Mouse (Mus musculus): Measurements from ENCODE around the gene Gm9821. TPM values are rescaled to one million over a fixed set of nuclear protein-coding genes. Genes with fewer than 3 reads are reported as not detected.

Gm9821 gene
- total RNA-seq, 2 experiments from 2014 or later, result not detected

DNA sequence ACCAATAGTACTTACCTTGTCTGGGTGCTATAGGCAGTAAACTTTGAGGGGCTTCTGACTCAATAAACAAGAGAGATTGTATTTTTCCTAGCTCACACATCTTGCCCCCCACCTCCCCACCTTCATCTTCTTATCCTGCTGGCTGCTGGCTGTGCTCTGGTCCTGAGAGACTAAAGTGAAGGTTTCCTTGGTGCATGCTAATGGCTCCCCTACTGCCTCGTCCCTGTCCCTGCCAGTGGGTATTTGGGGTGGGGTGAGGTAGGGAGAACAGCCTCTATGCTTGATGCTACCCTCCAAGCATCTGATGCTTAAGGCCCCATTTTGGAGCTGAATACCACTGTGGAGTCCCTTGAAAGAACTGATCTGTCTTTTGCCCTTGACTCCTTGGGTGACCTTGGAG, 20.8 kb upstream of the Gm9821 start:
- DNase-seq (ENCODE audit: extremely low spot score in 1 of 2, low spot score in 1 of 2), result no peak

DNA sequence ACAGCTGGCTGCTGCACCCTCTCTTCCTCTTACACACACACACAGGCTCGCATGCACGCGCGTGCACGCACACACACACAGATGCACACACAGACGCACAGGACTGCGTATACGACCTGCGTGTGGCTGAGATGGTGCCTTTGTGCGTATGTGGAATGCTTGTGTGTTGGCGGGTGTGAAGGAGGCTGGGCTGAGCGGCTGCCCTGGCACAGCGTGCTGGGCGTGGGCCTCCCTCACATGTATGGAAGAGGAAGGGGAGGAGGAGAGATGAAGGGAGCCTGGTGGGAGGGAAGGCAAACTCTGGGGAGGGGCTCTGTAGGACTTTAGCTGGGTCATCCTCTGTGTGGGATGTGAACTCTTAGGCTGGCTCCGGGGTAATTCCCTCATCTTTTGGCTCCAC, 20.1 kb upstream of the Gm9821 start:
- no peak for DNase-seq (ENCODE audit: extremely low spot score in 1 of 2, low spot score in 1 of 2)

- DNase-seq (ENCODE audit: extremely low spot score in 1 of 2, low spot score in 1 of 2), result no peak
Measured at GRCm38 (mm10) chr2:91926949-91927348, 18.6 kb upstream of the Gm9821 start, which contains the start of gene Chrm4. TSS of gene Chrm4 (plus strand) at chr2:91927249.

GRCm38 (mm10) chr2:91927826-91928533, 17.5 kb upstream of the Gm9821 start:
- peak; percentile 74 to 91 for DNase-seq (ENCODE audit: extremely low spot score in 1 of 2, low spot score in 1 of 2)

DNA sequence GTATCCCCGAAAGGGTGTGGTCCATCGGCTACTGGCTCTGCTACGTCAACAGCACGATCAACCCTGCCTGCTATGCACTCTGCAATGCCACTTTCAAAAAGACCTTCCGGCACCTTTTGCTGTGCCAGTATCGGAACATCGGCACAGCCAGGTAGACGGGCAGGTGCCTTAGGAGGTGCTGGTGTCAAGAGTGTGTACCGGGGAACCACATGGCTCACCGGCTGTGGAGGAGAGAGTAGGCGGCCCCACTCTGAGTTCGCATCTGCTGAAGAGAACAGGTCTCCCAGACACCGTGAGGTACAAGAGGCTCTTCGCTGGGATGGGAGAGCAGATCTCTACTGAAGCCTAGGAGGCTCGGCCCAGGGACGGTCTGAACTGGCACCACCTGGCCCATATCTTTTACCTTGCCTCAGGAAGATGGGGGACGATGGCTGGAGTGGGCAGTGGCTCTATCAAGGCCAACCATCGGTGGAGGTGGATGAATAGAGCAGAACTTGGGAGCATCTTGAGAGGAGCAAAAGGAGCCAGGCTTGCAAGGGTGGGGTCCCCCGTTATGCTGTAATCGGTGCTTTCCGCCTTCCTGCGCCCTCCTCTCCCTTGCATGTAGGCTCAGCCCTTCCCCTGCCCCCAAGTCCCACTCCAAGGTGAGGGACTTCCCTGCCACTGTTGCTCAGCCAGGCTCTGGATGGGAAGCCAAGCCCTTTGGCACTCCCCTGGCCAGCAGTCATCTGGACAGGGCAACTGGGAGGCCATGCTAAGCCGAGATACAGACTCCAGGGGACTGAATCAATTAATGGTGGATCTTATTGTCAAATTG, 16.8 kb upstream of the Gm9821 start:
- no peak for DNase-seq (ENCODE audit: extremely low spot score in 1 of 2, low spot score in 1 of 2)

DNA sequence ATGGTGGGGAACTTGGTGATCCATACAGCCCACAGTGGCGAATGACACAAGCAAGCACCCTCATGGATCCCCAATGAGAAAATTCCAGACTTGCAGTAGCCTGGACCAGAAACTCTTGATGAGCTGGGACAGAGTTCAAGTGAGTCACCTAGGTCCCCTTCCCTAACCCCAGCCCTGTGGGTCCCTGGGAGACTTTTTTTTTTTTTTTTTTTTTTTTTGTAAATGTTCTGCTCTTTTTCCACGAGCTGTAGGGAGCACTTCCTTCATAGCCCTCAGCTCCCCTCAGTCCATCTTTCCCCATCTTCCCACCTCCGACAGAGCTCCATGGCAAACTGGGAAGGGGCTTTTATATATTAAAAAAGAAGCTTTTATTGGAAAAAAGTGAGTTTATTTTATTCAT, 16.0 kb upstream of the Gm9821 start:
- no peak for DNase-seq (ENCODE audit: extremely low spot score in 1 of 2, low spot score in 1 of 2)

DNA sequence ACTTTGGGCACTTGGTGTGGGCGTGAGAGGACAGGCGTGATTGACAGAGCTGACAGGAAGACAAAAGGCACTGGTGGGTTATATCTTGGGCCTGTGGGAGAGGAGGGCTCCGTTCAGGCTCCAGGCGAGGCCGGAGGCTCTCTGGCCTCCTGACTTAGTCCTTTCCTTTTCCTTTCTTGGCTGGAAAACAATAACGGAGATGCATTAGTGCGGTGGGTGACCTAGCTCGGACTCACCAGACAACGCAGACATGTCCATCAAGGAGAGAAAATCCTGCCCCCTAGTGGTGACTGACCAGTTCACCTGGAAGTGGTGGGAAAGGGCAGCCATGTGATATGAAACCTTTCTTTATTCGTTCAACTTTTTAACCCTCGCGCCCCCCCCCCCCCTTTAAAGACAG, 15.6 kb upstream of the Gm9821 start:
- no peak for DNase-seq (ENCODE audit: extremely low spot score in 1 of 2, low spot score in 1 of 2)

DNA sequence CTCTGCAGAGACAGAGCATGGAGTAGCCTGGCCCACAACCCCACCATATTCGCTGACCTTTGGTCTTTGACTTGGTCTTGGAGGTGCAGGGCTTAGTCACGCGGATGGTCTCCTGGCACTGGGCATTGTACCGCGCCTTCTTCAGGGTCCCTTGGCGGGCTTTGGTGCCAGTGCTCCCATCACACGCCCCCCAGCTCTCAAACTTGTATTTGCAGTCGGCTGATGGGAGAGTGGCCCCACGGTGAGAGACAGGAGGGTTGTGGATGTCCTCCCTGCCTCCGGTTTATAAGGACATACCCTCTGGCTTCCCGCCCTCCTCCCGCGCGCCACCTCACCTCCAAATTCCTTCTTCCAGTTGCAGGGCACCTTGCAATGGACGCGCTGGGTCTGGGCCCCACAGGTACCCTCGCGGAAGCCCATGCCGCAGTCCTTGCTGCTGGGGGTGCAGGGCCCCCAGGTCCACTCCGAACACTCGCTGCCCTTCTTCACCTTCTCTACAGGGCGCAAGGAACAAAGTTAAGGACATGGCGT, 14.7 kb upstream of the Gm9821 start:
- no peak for DNase-seq (ENCODE audit: extremely low spot score in 1 of 2, low spot score in 1 of 2)

- DNase-seq (ENCODE audit: extremely low spot score in 1 of 2, low spot score in 1 of 2), result no peak
Measured at GRCm38 (mm10) chr2:91931328-91932159, 14.0 kb upstream of the Gm9821 start.

- no peak for DNase-seq (ENCODE audit: extremely low spot score in 1 of 2, low spot score in 1 of 2)
Measured at GRCm38 (mm10) chr2:91932160-91932711, 13.3 kb upstream of the Gm9821 start, which contains the start of gene Mdk. TSS of gene Mdk (minus strand) at chr2:91932297.

GRCm38 (mm10) chr2:91932737-91933350, 12.7 kb upstream of the Gm9821 start:
- no peak for DNase-seq (ENCODE audit: extremely low spot score in 1 of 2, low spot score in 1 of 2)

- no peak for DNase-seq (ENCODE audit: extremely low spot score in 1 of 2, low spot score in 1 of 2)
Measured at GRCm38 (mm10) chr2:91933471-91933870, 12.0 kb upstream of the Gm9821 start.

DNA sequence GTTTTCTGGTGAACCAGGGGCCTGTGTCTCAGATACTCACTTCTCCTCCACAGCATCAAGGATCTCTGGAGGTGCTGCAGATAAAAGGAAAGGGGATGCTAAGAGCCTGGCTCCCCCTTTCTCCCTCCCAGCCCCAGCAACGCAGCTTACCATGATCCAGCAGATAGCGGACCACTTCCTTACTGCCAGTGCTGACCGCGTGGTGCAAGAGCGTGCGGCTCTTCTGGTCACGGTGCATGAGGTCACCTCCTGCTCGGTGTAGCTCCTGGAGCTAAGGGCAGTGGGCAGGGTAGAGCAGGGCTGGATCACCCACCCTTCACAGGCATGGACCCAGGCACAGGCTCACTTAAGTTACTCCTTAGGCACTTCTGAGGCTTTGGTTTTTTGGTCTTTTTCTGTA, 11.5 kb upstream of the Gm9821 start:
- no peak for DNase-seq (ENCODE audit: extremely low spot score in 1 of 2, low spot score in 1 of 2)

GRCm38 (mm10) chr2:91934826-91935525, 10.5 kb upstream of the Gm9821 start:
- no peak for DNase-seq (ENCODE audit: extremely low spot score in 1 of 2, low spot score in 1 of 2)

DNA sequence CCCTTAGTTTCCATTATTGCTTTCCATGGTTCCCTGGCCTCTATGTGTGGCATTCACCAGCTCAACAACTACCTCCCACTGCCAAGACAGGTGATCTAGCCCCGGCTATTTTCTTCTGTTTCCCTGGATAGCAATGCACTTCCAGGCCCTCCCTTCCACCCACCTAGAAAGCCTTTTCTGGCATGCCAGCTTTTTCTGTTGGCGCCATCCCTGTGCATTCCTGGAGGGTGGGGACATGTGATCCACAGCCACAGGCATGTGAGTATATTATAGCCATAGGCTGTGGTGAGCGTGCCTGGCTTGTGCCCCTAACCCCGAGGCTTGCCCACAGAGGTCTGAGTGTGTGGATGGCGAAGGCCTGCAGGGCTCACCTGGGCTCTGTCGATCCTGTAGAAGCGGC, 9.3 kb upstream of the Gm9821 start:
- no peak for DNase-seq (ENCODE audit: extremely low spot score in 1 of 2, low spot score in 1 of 2)

- no peak for DNase-seq (ENCODE audit: extremely low spot score in 1 of 2, low spot score in 1 of 2)
Measured at GRCm38 (mm10) chr2:91939303-91939935, 6.1 kb upstream of the Gm9821 start.

DNA sequence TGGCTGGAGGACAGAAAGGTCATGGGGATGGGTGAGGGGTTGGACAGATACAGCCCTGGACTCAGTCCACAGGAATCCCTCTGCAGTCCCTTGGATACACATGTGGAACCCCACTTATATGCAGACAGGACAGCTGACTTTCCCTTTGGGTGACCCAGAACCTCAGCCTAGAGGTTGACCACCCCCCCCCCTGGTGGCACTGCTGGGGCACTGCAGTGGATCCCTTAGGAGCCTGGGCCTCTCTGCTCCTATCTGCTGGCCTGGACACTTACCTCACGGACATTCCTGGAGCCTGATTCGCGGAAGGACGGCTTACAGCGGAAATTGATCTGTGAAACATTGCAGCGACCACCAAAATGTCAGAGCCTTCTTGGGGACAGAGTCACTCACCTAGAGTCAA, 3.1 kb upstream of the Gm9821 start:
- no peak for DNase-seq (ENCODE audit: extremely low spot score in 1 of 2, low spot score in 1 of 2)

GRCm38 (mm10) chr2:91944170-91944950, 1.1 kb upstream of the Gm9821 start:
- peak; percentile 85 to 90 for DNase-seq (ENCODE audit: extremely low spot score in 1 of 2, low spot score in 1 of 2)

Measured in layer of hippocampus, postnatal 25 days (tissue).